Mouse (Mus musculus) CD4-positive helper T cell, adult 2 months (primary cell): ENCODE measurements around the gene Sel1l3.

Experiments used
- DNase-seq: peaks from one replicate; pipeline ENCODE4 v3.0.0-alpha.2; 2012; ENCODE audit warnings: low read depth, missing footprints, low spot score

Gene Sel1l3

GRCm38 (mm10) chr5:53213711-53214352, at the start of gene Sel1l3:
Gene Sel1l3 (minus strand): TSS chr5:53213927.
- no peak for DNase-seq

GRCm38 (mm10) chr5:53261999-53262398, 48.3 kb upstream of the Sel1l3 start:
- no peak for DNase-seq

- DNase-seq, result no peak
These were observed 46.2 kb upstream of the Sel1l3 start for GRCm38 (mm10) chr5:53259894-53260293.

- peak; percentile 28 for DNase-seq
These were observed 44.5 kb upstream of the Sel1l3 start for GRCm38 (mm10) chr5:53258038-53258786.

GRCm38 (mm10) chr5:53254821-53255220, 41.1 kb upstream of the Sel1l3 start:
- DNase-seq, result no peak

GRCm38 (mm10) chr5:53254154-53254553, 40.4 kb upstream of the Sel1l3 start:
- DNase-seq, result no peak

- no peak for DNase-seq
These were observed 35.8 kb upstream of the Sel1l3 start for GRCm38 (mm10) chr5:53249431-53250061.

GRCm38 (mm10) chr5:53248499-53248898, 34.8 kb upstream of the Sel1l3 start:
- DNase-seq, result no peak

GRCm38 (mm10) chr5:53243933-53244332, 30.2 kb upstream of the Sel1l3 start:
- no peak for DNase-seq

GRCm38 (mm10) chr5:53242865-53243499, 29.3 kb upstream of the Sel1l3 start:
- no peak for DNase-seq

GRCm38 (mm10) chr5:53241963-53242362, 28.2 kb upstream of the Sel1l3 start:
- no peak for DNase-seq

- no peak for DNase-seq
These were observed 27.4 kb upstream of the Sel1l3 start for GRCm38 (mm10) chr5:53241109-53241508.

- no peak for DNase-seq
These were observed 26.2 kb upstream of the Sel1l3 start for GRCm38 (mm10) chr5:53239831-53240440.

- no peak for DNase-seq
These were observed 25.5 kb upstream of the Sel1l3 start for GRCm38 (mm10) chr5:53239189-53239588.

GRCm38 (mm10) chr5:53238761-53239160, 25.0 kb upstream of the Sel1l3 start:
- no peak for DNase-seq

GRCm38 (mm10) chr5:53236749-53237148, 23.0 kb upstream of the Sel1l3 start:
- DNase-seq, result no peak

GRCm38 (mm10) chr5:53236136-53236535, 22.4 kb upstream of the Sel1l3 start:
- no peak for DNase-seq

- DNase-seq, result no peak
These were observed 21.8 kb upstream of the Sel1l3 start for GRCm38 (mm10) chr5:53235551-53235950.

- no peak for DNase-seq
These were observed 16.8 kb upstream of the Sel1l3 start for GRCm38 (mm10) chr5:53230560-53230959.

- DNase-seq, result no peak
These were observed 11.7 kb upstream of the Sel1l3 start for GRCm38 (mm10) chr5:53225434-53225833.

GRCm38 (mm10) chr5:53214801-53215200, 1.1 kb upstream of the Sel1l3 start:
- DNase-seq, result no peak

- DNase-seq, result no peak
These were observed 635 bp upstream of the Sel1l3 start for GRCm38 (mm10) chr5:53214362-53214761.
